Mouse (Mus musculus) stomach, postnatal 0 days (tissue): ENCODE data around the gene Igbp1. TPM values are rescaled to one million over a fixed set of nuclear protein-coding genes. Genes with fewer than 3 reads are reported as not detected.

Experiments used
- ATAC-seq: fragments of 200-750 bp; cut with Nextera tagmentation; 2 replicates; pipeline ENCODE4 v1.8.0; 2017; ENCODE audit not compliant: low FRiP score, low TSS enrichment
- DNase-seq: peaks from one replicate; pipeline ENCODE4 v3.0.0-alpha.2; 2016; ENCODE audit warnings: low spot score
- H3K27ac ChIP-seq: fragments of 300-500 bp; sonication (generic); replicated peaks from 2 replicates; pipeline ENCODE4 v1.5.1; 2014; ENCODE audit warnings: mild to moderate bottlenecking, control low read depth
- H3K27me3 ChIP-seq: fragments of 300-500 bp; sonication (generic); 2 replicates; pipeline ENCODE4 v1.6.1; 2014; ENCODE audit warnings: low read length; ENCODE audit not compliant: control insufficient read depth, insufficient read depth
- H3K36me3 ChIP-seq: fragments of 300-500 bp; sonication (generic); 2 replicates; pipeline ENCODE4 v1.6.1; 2014; ENCODE audit warnings: low read length, mixed read lengths; ENCODE audit not compliant: control insufficient read depth, insufficient read depth
- H3K4me1 ChIP-seq: fragments of 300-500 bp; sonication (generic); replicated peaks from 2 replicates; pipeline ENCODE4 v1.6.1; 2014; ENCODE audit warnings: antibody characterized with exemption; ENCODE audit not compliant: control insufficient read depth, insufficient read depth
- H3K4me2 ChIP-seq: fragments of 300-500 bp; sonication (generic); replicated peaks from 2 replicates; pipeline ENCODE4 v1.6.1; 2014; ENCODE audit warnings: low read depth, mild to moderate bottlenecking, control low read depth, moderate library complexity
- H3K4me3 ChIP-seq: fragments of 300-500 bp; sonication (generic); 2 replicates; pipeline ENCODE4 v1.5.1; 2014; ENCODE audit warnings: low read depth, low read length, control low read depth
- H3K9ac ChIP-seq: fragments of 300-500 bp; sonication (generic); 2 replicates; pipeline ENCODE4 v1.6.1; 2014; ENCODE audit warnings: mild to moderate bottlenecking, low read length, control low read depth, mixed read lengths
- H3K9me3 ChIP-seq: fragments of 300-500 bp; sonication (generic); 2 replicates; pipeline ENCODE4 v1.6.1; 2016; ENCODE audit warnings: low read length; ENCODE audit not compliant: control insufficient read depth
- CTCF ChIP-seq: IDR thresholded peaks from 2 replicates; pipeline ENCODE4 v1.5.1; 2016; ENCODE audit warnings: antibody characterized with exemption, low read depth, mild to moderate bottlenecking, moderate library complexity
- EP300 ChIP-seq: optimal IDR thresholded peaks from 2 replicates; pipeline ENCODE3; 2016; ENCODE audit warnings: antibody characterized with exemption
- WGBS: fragments of 180-500 bp; shearing (Covaris S2); extraction: QIAGEN DNeasy Blood & Tissue Kit; methylation state at CpG from one replicate; pipeline ENCODE4 v1.1.7; 2014; 5-methylcytosine and 5-hydroxymethylcytosine counted together
- polyA plus RNA-seq: library from polyadenylated mRNA; unstranded; fragments of >200 nt; fragmentation: Nextera tagmentation; extraction: Ambion mirVana; gene quantifications from 2 replicates; pipeline ENCODE4 v1.2.1, GENCODE M21; 2015

Gene Igbp1
- polyA plus RNA-seq, 1 experiment from 2014 or later: 28.9 TPM

DNA sequence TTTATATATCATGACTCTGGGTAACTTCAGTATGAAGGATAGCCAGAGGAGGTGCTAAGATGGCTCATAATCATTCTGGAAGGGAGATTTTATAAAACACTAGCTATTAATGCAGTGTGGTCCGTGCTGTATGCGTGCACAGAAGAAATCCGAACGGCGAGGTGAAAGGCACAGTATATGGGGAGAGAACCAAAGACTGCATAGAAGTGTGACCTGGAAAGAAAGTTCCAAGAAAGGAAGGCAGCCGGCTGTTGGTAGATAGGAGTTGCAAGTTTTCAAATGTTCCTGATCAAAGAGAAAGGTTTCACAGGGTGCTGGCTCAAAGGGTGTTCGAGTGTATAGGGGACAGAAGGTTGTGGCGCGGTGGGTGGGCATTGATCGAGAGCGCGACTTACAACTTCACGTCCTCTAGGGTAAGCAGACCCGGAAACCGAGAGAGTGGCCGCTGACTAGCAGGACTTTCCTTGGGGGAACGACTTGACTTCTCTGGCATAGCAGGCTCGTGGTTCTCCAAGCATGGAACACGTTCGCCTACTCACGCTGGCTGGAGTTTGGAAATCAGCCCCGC is 507 bp upstream of the Igbp1 start:
- DNase-seq (no peak), ATAC-seq (no peak)
- TF ChIP-seq CTCF: no peak
- no peak for TF ChIP-seq EP300
- Histone ChIP-seq H3K9ac (peak overlapping the region; percentile 35; the same call in 1 of the 2 replicates), H3K27ac (no peak overlapping the region), H3K36me3 (no peaks in the 10 kb centered on the region), H3K4me1 (no peaks in the 10 kb centered on the region), H3K27me3 (no peaks in the 10 kb centered on the region), H3K4me2 (peak overlapping the region; percentile 54), H3K9me3 (no peaks in the 10 kb centered on the region), H3K4me3 (peak overlapping the region; percentile 59)
- 17% methylated on average over 22 of the region's 22 CpGs for WGBS

- Histone ChIP-seq H3K27ac (no peak overlapping the region), H3K4me3 (no peak overlapping the region), H3K9ac (no peak overlapping the region), H3K9me3 (no peaks in the 10 kb centered on the region), H3K36me3 (no peaks in the 10 kb centered on the region), H3K27me3 (no peaks in the 10 kb centered on the region), H3K4me2 (no peak overlapping the region), H3K4me1 (no peaks in the 10 kb centered on the region)
- WGBS: 84% methylated on average over 5 of the region's 5 CpGs
- no peak for ATAC-seq
- no peak for DNase-seq
- TF ChIP-seq CTCF: no peak
- TF ChIP-seq EP300: no peak
These were observed 10.2 kb downstream of the Igbp1 start for GRCm38 (mm10) chrX:100504175-100504851.

DNA sequence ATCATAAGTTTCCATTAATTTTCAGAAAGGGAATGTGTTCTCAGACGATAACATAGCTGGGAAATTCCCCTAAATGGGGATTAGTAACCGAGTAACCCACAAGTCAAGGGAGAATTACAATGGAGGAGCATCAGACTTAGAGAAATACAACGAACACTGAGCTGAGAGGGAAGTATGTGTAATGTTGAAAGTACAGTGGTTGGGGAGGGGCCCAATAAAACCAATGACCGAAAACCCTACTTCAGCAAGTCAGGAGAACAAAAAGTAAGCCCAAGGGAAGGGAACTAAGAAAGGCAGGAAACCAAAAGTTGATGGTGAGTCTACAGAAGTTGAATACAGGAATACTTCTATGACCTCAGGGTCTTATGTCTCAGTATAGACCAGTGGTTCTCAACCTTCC is 14.1 kb downstream of the Igbp1 start:
- no peaks in the 10 kb centered on the region for H3K4me1 ChIP-seq
- no peak overlapping the region for H3K4me3 ChIP-seq
- TF ChIP-seq EP300 (no peak), CTCF (no peak)
- H3K27me3 ChIP-seq: no peaks in the 10 kb centered on the region
- H3K4me2 ChIP-seq: no peak overlapping the region
- no peaks in the 10 kb centered on the region for H3K9me3 ChIP-seq
- no peak overlapping the region for H3K9ac ChIP-seq
- no peak for ATAC-seq
- no peak for DNase-seq
- no peaks in the 10 kb centered on the region for H3K36me3 ChIP-seq
- 84% methylated on average over 4 of the region's 4 CpGs for WGBS
- H3K27ac ChIP-seq: no peak overlapping the region

- DNase-seq (no peak), ATAC-seq (no peak)
- H3K36me3 ChIP-seq: no peaks in the 10 kb centered on the region
- TF ChIP-seq EP300 (no peak), CTCF (no peak)
- WGBS: 85% methylated on average over 3 of the region's 3 CpGs
- no peak overlapping the region for H3K27ac ChIP-seq
- H3K4me3 ChIP-seq: no peak overlapping the region
- H3K9me3 ChIP-seq: no peaks in the 10 kb centered on the region
- H3K9ac ChIP-seq: no peak overlapping the region
- H3K4me1 ChIP-seq: no peaks in the 10 kb centered on the region
- H3K27me3 ChIP-seq: no peaks in the 10 kb centered on the region
- H3K4me2 ChIP-seq: no peak overlapping the region
These were observed 15.8 kb downstream of the Igbp1 start for GRCm38 (mm10) chrX:100509921-100510320.

- Histone ChIP-seq H3K4me2 (no peak overlapping the region), H3K4me1 (no peaks in the 10 kb centered on the region), H3K4me3 (no peak overlapping the region), H3K9me3 (no peaks in the 10 kb centered on the region), H3K27ac (no peak overlapping the region), H3K9ac (no peak overlapping the region), H3K27me3 (no peaks in the 10 kb centered on the region), H3K36me3 (no peaks in the 10 kb centered on the region)
- DNase-seq: no peak
- TF ChIP-seq EP300 (no peak), CTCF (no peak)
- 84% methylated on average over 3 of the region's 3 CpGs for WGBS
- ATAC-seq: no peak
These were observed 22.6 kb downstream of the Igbp1 start for GRCm38 (mm10) chrX:100516683-100517082.

DNA sequence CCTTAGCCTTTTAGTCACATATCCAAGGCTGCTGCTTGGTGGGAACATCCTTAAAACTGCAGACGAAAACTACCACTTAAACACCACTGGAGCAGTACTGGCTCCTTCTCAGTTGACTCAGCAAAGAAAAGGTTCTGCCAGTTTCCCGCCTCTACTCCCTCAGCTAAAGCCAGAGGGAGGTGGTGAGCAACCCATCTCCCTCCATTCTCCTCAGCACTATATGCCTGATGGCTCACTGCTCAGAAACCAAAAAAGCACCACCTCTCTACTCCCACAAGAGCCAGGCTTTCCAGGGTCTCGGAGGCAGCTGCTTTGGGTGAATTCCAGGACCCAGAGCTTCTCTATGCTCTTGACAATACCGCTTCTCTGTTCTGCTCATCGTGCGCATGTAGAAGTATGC is 23.5 kb downstream of the Igbp1 start:
- Histone ChIP-seq H3K4me1 (no peaks in the 10 kb centered on the region), H3K9me3 (no peaks in the 10 kb centered on the region), H3K4me3 (no peak overlapping the region), H3K9ac (no peak overlapping the region), H3K27me3 (no peaks in the 10 kb centered on the region), H3K27ac (no peak overlapping the region), H3K4me2 (no peak overlapping the region), H3K36me3 (no peaks in the 10 kb centered on the region)
- ATAC-seq (no peak), DNase-seq (no peak)
- 89% methylated on average over 6 of the region's 6 CpGs for WGBS
- TF ChIP-seq CTCF (no peak), EP300 (no peak)
